Mouse (Mus musculus) midbrain, postnatal 0 days (tissue): ENCODE data around the gene Hint3. TPM values are rescaled to one million over a fixed set of nuclear protein-coding genes. Genes with fewer than 3 reads are reported as not detected.
"Not testable (repeated sequence)": the region's sequence is repeated elsewhere in the genome, so short reads cannot be mapped to it uniquely, and the experiment has no call there.

Source experiments
- ATAC-seq: fragments of 200-750 bp; cut with Nextera tagmentation; 2 replicates; pipeline ENCODE4 v1.8.0; 2017; ENCODE audit warnings: moderate number of reproducible peaks, mild to moderate bottlenecking, moderate TSS enrichment, moderate library complexity; ENCODE audit not compliant: low FRiP score
- DNase-seq: peaks from one replicate; pipeline ENCODE4 v3.0.0-alpha.2; 2015; ENCODE audit warnings: low spot score
- H3K27ac ChIP-seq: fragments of 300-500 bp; sonication (generic); 2 replicates; pipeline ENCODE4 v1.5.1; 2014; ENCODE audit warnings: low read depth, mild to moderate bottlenecking, low read length, mixed read lengths
- H3K27me3 ChIP-seq: fragments of 300-500 bp; sonication (generic); 2 replicates; pipeline ENCODE4 v1.6.1; 2014; ENCODE audit warnings: low read length, control low read depth, mixed read lengths; ENCODE audit not compliant: insufficient read depth
- H3K36me3 ChIP-seq: fragments of 300-500 bp; sonication (generic); 2 replicates; pipeline ENCODE4 v1.6.1; 2014; ENCODE audit warnings: low read length, control low read depth, mixed read lengths; ENCODE audit not compliant: insufficient read depth
- H3K4me1 ChIP-seq: fragments of 300-500 bp; sonication (generic); 2 replicates; pipeline ENCODE4 v1.6.1; 2014; ENCODE audit warnings: mild to moderate bottlenecking, control low read depth, antibody characterized with exemption, low read length, mixed read lengths; ENCODE audit not compliant: insufficient read depth
- H3K4me2 ChIP-seq: fragments of 300-500 bp; sonication (generic); 2 replicates; pipeline ENCODE4 v1.6.1; 2014; ENCODE audit warnings: low read depth, mild to moderate bottlenecking, low read length, mixed read lengths; ENCODE audit not compliant: poor library complexity, severe bottlenecking
- H3K4me3 ChIP-seq: fragments of 300-500 bp; sonication (generic); 2 replicates; pipeline ENCODE4 v1.5.1; 2014; ENCODE audit warnings: low read depth, mild to moderate bottlenecking, low read length, moderate library complexity
- H3K9ac ChIP-seq: fragments of 300-500 bp; sonication (generic); replicated peaks from 2 replicates; pipeline ENCODE4 v1.6.1; 2014; ENCODE audit warnings: mild to moderate bottlenecking, low read length, moderate library complexity, mixed read lengths; ENCODE audit not compliant: poor library complexity, severe bottlenecking
- H3K9me3 ChIP-seq: fragments of 300-500 bp; sonication (generic); 2 replicates; pipeline ENCODE4 v1.6.1; 2016; ENCODE audit warnings: low read length, control low read depth
- CTCF ChIP-seq: IDR thresholded peaks from 2 replicates; pipeline ENCODE4 v1.5.1; 2016; ENCODE audit warnings: antibody characterized with exemption, mild to moderate bottlenecking
- WGBS: fragments of 180-500 bp; shearing (Covaris S2); extraction: QIAGEN DNeasy Blood & Tissue Kit; methylation state at CpG from one replicate; pipeline ENCODE4 v1.1.7; 2014; 5-methylcytosine and 5-hydroxymethylcytosine counted together
- polyA plus RNA-seq: library from polyadenylated mRNA; unstranded; fragments of >200 nt; fragmentation: Nextera tagmentation; extraction: Ambion mirVana; gene quantifications from 2 replicates; pipeline ENCODE4 v1.2.1, GENCODE M21; 2015
- total RNA-seq: library from RNA; depleted of rRNA; stranded (reverse); fragments of >200 nt; gene quantifications from 2 replicates; pipeline ENCODE4 v1.2.3, GENCODE M21; 2014

Hint3 gene
- total and polyA plus RNA-seq, 2 experiments from 2014 or later: 12.6 to 15.1 TPM

DNA sequence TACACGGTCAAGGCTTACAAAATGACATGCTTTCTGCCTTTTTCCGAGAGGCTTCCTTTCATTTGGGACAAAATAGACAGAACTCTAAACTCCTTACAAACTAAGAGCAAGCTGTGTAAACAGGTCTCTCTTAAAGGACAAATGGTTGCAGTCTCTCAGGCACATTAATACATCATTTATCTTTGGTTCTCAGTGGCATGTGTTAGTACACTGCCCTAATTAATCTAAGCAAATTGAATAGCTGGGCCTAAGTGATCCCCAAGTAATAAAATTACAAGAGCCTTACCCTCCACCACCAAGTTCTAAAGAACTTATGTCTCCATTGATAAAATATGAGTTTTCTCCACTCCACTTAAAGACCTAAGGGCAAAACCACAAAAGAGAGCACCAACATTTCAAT, 18.2 kb upstream of the Hint3 start:
- WGBS: 70% methylated on average over 2 of the region's 2 CpGs
- no peaks in the 10 kb centered on the region for H3K27me3 ChIP-seq
- peaks cover 16% of the 10 kb centered on the region for H3K36me3 ChIP-seq
- H3K4me2 ChIP-seq: no peak overlapping the region
- H3K9ac ChIP-seq: no peak overlapping the region
- TF ChIP-seq CTCF: no peak
- DNase-seq (no peak), ATAC-seq (no peak)
- no peaks in the 10 kb centered on the region for H3K4me1 ChIP-seq
- no peaks in the 10 kb centered on the region for H3K9me3 ChIP-seq
- no peak overlapping the region for H3K27ac ChIP-seq
- H3K4me3 ChIP-seq: no peak overlapping the region

DNA sequence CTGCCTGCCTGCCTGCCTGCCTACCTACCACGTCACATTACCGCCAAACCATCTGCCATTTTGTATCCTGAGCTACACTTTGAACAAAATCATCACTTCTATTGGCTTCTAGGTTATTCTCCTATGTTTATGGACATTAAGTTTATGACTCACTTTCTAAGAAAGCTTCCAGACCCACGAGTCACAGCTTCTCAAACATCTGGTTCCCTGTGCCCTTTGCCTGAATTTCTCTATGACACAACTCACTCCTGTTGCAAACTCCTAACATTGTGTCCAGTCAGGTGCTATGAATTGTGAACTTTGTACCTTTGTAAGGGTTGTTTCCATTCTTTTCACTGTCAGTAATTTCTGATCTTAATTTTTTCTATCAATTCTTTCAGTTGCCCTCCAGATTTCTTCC, 8.8 kb upstream of the Hint3 start:
- Histone ChIP-seq H3K27ac (no peak overlapping the region), H3K4me2 (no peak overlapping the region), H3K4me3 (no peak overlapping the region), H3K4me1 (no peaks in the 10 kb centered on the region), H3K9ac (no peak overlapping the region), H3K27me3 (no peaks in the 10 kb centered on the region), H3K36me3 (no peaks in the 10 kb centered on the region), H3K9me3 (no peaks in the 10 kb centered on the region)
- DNase-seq (no peak), ATAC-seq (no peak)
- 84% methylated on average over 3 of the region's 3 CpGs for WGBS
- TF ChIP-seq CTCF: no peak

DNA sequence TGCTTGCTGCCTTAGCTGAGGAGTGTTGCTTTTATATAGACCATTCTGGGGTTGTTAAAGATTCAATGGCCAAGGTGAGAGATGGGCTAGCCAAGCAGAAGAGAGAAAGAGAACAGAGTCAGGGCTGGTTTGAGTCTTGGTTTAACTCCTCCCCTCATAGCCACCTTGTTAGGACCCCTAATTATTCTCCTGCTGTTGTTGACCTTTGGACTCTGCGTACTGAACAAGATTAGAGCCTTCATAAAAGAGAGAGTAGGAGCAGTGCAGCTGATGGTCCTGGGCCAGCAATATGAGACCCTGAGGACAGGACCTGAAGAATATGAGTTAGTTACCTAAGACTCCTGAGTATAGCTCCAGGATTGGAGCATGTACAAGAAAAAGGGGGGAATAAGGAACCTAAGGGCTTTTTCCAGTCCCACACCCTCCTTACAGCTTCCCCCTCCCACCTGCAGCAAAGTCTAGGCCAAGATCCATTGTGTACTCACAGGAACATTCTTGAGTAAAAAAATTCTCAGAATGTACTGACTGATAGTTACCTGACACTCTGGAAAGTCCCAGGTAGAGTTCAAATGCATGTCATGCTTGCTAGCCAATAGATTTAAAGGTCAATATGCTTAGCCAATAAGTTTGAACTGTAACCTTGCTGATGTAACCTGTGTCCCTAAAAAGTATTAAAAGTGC, 7.2 kb upstream of the Hint3 start:
- DNase-seq, H3K9me3 ChIP-seq, H3K9ac ChIP-seq, ATAC-seq, H3K4me2 ChIP-seq, H3K27ac ChIP-seq, H3K4me1 ChIP-seq, H3K27me3 ChIP-seq, H3K4me3 ChIP-seq, H3K36me3 ChIP-seq: not testable (repeated sequence)
- WGBS: 79% methylated on average over 1 of the region's 1 CpGs

DNA sequence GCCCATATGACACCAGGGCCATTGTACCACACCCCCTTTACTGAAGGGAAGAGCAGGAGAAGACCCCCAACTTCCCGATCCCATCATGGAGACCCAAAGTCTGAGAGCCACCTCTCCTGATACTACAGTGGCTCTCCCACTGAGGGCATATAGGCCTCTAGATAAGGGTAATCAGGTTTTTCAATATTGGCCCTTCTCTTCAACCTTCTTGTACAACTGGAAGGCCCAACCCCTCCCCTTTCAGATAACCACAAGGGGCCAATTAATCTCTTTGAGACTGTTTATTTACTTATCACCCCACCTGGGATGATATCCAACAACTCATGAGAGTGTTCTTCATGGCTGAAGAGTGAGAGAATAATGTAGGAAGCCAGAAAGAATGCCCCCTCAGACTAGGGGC, 3.3 kb upstream of the Hint3 start:
- Histone ChIP-seq H3K4me1 (no peaks in the 10 kb centered on the region), H3K27ac (no peak overlapping the region), H3K36me3 (no peaks in the 10 kb centered on the region), H3K4me3 (no peak overlapping the region), H3K4me2 (no peak overlapping the region), H3K27me3 (no peaks in the 10 kb centered on the region), H3K9me3 (no peaks in the 10 kb centered on the region), H3K9ac (no peak overlapping the region)
- no peak for TF ChIP-seq CTCF
- WGBS: 100% methylated on average over 1 of the region's 1 CpGs
- DNase-seq: no peak
- no peak for ATAC-seq

DNA sequence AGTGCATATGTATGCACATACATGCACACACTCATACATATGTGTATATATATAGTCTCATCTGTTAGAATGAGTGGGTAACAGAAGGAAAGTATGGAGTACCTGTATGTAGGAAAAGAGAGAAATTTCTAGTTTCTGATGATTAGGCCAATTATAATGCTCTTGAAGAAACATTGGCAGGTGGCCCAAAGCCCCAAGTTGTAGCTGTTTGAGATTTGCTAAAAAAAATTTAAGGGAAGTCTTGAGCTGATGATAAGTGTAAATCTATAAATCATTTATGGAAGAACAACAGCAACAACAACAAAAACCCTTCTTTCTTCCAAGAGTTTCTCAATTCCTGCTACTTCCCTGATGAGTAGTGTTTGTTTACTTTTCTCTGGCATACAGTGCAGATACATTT, 545 bp upstream of the Hint3 start:
- Histone ChIP-seq H3K4me2 (no peak overlapping the region), H3K9ac (no peak overlapping the region), H3K27ac (no peak overlapping the region), H3K27me3 (no peaks in the 10 kb centered on the region), H3K9me3 (no peaks in the 10 kb centered on the region), H3K4me1 (no peaks in the 10 kb centered on the region), H3K36me3 (no peaks in the 10 kb centered on the region), H3K4me3 (no peak overlapping the region)
- ATAC-seq: no peak
- no peak for DNase-seq
- no peak for TF ChIP-seq CTCF

DNA sequence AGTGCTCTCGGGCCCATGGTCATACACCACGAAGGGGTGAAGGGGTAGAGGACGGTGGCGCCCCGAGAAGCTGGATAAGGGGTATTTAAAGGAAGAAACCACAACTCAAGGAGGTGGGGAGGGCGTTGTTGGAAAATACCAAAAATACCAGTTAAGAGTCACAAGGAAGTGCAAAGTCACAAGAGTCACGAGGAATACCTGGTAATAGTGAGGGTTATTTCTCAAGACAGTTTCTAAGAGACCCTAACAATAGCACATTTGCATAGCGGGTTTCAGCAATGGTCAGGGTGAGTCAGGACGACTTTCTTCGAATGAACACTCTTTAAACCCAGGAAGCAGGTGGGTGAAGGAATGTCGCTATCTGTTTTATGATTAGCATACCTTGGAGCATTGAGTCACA, 988 bp downstream of the Hint3 start:
- H3K4me3 ChIP-seq, H3K4me1 ChIP-seq, DNase-seq, H3K9me3 ChIP-seq, ATAC-seq, H3K9ac ChIP-seq, H3K36me3 ChIP-seq, H3K27ac ChIP-seq, H3K27me3 ChIP-seq, H3K4me2 ChIP-seq: not testable (repeated sequence)
- 91% methylated on average over 11 of the region's 11 CpGs for WGBS
